Mouse (Mus musculus) liver, embryonic 13.5 days (tissue): Measurements from ENCODE around the gene Tbx2. TPM values are rescaled to one million over a fixed set of nuclear protein-coding genes. Genes with fewer than 3 reads are reported as not detected.

Source experiments
- ATAC-seq: fragments of 200-750 bp; cut with Nextera tagmentation; 2 replicates; pipeline ENCODE4 v1.8.0; 2017; ENCODE audit warnings: low read depth, mild to moderate bottlenecking, moderate number of reproducible peaks, moderate library complexity
- DNase-seq: peaks from one replicate; pipeline ENCODE4 v3.0.0; 2022
- H3K27ac ChIP-seq: fragments of 300-500 bp; sonication (generic); 2 replicates; pipeline ENCODE4 v1.5.1; 2015; ENCODE audit warnings: moderate library complexity, mild to moderate bottlenecking, inconsistent platforms
- H3K27me3 ChIP-seq: fragments of 300-500 bp; sonication (generic); 2 replicates; pipeline ENCODE4 v1.6.1; 2015; ENCODE audit warnings: mild to moderate bottlenecking, inconsistent platforms
- H3K36me3 ChIP-seq: fragments of 300-500 bp; sonication (generic); 2 replicates; pipeline ENCODE4 v1.6.1; 2015; ENCODE audit warnings: mild to moderate bottlenecking, inconsistent platforms
- H3K4me1 ChIP-seq: fragments of 300-500 bp; sonication (generic); replicated peaks from 2 replicates; pipeline ENCODE4 v1.6.1; 2015; ENCODE audit warnings: inconsistent platforms
- H3K4me2 ChIP-seq: fragments of 300-500 bp; sonication (generic); 2 replicates; pipeline ENCODE4 v1.6.1; 2015; ENCODE audit warnings: inconsistent platforms, mild to moderate bottlenecking, moderate library complexity
- H3K4me3 ChIP-seq: fragments of 300-500 bp; sonication (generic); replicated peaks from 2 replicates; pipeline ENCODE4 v1.5.1; 2015; ENCODE audit warnings: mild to moderate bottlenecking, inconsistent platforms
- H3K9ac ChIP-seq: fragments of 300-500 bp; sonication (generic); 2 replicates; pipeline ENCODE4 v1.6.1; 2015; ENCODE audit warnings: mild to moderate bottlenecking, inconsistent platforms
- H3K9me3 ChIP-seq: fragments of 300-500 bp; sonication (generic); replicated peaks from 2 replicates; pipeline ENCODE4 v1.6.1; 2016; ENCODE audit warnings: inconsistent platforms
- WGBS: fragments of 180-500 bp; shearing (Covaris S2); methylation state at CpG from one replicate; pipeline ENCODE4 v1.1.7; 2015; ENCODE audit not compliant: insufficient replicate concordance; 5-methylcytosine and 5-hydroxymethylcytosine counted together
- polyA plus RNA-seq: library from polyadenylated mRNA; unstranded; fragments of >200 nt; fragmentation: Nextera tagmentation; extraction: Ambion mirVana; gene quantifications from 2 replicates; pipeline ENCODE4 v1.2.1, GENCODE M21; 2015

Gene Tbx2
- polyA plus RNA-seq, 1 experiment from 2014 or later, result 0.25 TPM

GRCm38 (mm10) chr11:85807353-85807752 lies 25.0 kb upstream of the Tbx2 start:
- 78% methylated on average over 11 of the region's 11 CpGs for WGBS
- no peak overlapping the region for H3K27ac ChIP-seq
- H3K4me1 ChIP-seq, result peaks cover 50% of the 10 kb centered on the region
- DNase-seq, result no peak
- H3K9me3 ChIP-seq, result no peaks in the 10 kb centered on the region
- no peaks in the 10 kb centered on the region; the same call in 1 of the 2 replicates for H3K27me3 ChIP-seq
- H3K4me3 ChIP-seq, result no peak overlapping the region
- H3K36me3 ChIP-seq, result no peaks in the 10 kb centered on the region
- no peak overlapping the region for H3K9ac ChIP-seq
- H3K4me2 ChIP-seq, result no peak overlapping the region
- ATAC-seq, result no peak

GRCm38 (mm10) chr11:85811229-85811628 lies 21.1 kb upstream of the Tbx2 start:
- Histone ChIP-seq H3K36me3 (no peaks in the 10 kb centered on the region), H3K9me3 (no peaks in the 10 kb centered on the region), H3K9ac (no peak overlapping the region), H3K4me1 (peaks cover 25% of the 10 kb centered on the region), H3K4me2 (no peak overlapping the region), H3K4me3 (no peak overlapping the region), H3K27ac (no peak overlapping the region), H3K27me3 (peaks cover 9% of the 10 kb centered on the region)
- DNase-seq, result no peak
- 28% methylated on average over 4 of the region's 4 CpGs for WGBS
- no peak for ATAC-seq

- no peak overlapping the region for H3K4me2 ChIP-seq
- 77% methylated on average over 5 of the region's 5 CpGs for WGBS
- ATAC-seq (no peak), DNase-seq (no peak)
- H3K9ac ChIP-seq, result no peak overlapping the region
- H3K9me3 ChIP-seq, result no peaks in the 10 kb centered on the region
- peaks cover 9% of the 10 kb centered on the region for H3K27me3 ChIP-seq
- peaks cover 24% of the 10 kb centered on the region for H3K4me1 ChIP-seq
- no peak overlapping the region for H3K27ac ChIP-seq
- H3K36me3 ChIP-seq, result no peaks in the 10 kb centered on the region
- H3K4me3 ChIP-seq, result no peak overlapping the region
Observed at GRCm38 (mm10) chr11:85811676-85812075, 20.7 kb upstream of the Tbx2 start.

- no peaks in the 10 kb centered on the region for H3K36me3 ChIP-seq
Observed at GRCm38 (mm10) chr11:85812201-85812966, 20.0 kb upstream of the Tbx2 start.

GRCm38 (mm10) chr11:85814678-85815077 lies 17.7 kb upstream of the Tbx2 start:
- peaks cover 25% of the 10 kb centered on the region for H3K27me3 ChIP-seq
- 58% methylated on average over 4 of the region's 4 CpGs for WGBS
- ATAC-seq, result no peak

More at GRCm38 (mm10) chr11:85812201-85812966, 20.0 kb upstream of the Tbx2 start:
- DNase-seq, result no peak
- no peak overlapping the region for H3K27ac ChIP-seq
- H3K9ac ChIP-seq, result no peak overlapping the region
- H3K4me2 ChIP-seq, result no peak overlapping the region
- peaks cover 24% of the 10 kb centered on the region for H3K4me1 ChIP-seq
- peaks cover 10% of the 10 kb centered on the region for H3K27me3 ChIP-seq
- WGBS, result 71% methylated on average over 12 of the region's 12 CpGs
- no peaks in the 10 kb centered on the region for H3K9me3 ChIP-seq
- H3K4me3 ChIP-seq, result no peak overlapping the region
- no peak for ATAC-seq

GRCm38 (mm10) chr11:85816471-85816870 lies 15.9 kb upstream of the Tbx2 start:
- H3K36me3 ChIP-seq, result no peaks in the 10 kb centered on the region
- no peak overlapping the region for H3K9ac ChIP-seq
- no peak overlapping the region for H3K4me2 ChIP-seq
- peaks cover 27% of the 10 kb centered on the region for H3K4me1 ChIP-seq
- peaks cover 39% of the 10 kb centered on the region for H3K27me3 ChIP-seq
- 84% methylated on average over 5 of the region's 5 CpGs for WGBS
- H3K9me3 ChIP-seq, result no peaks in the 10 kb centered on the region
- H3K27ac ChIP-seq, result no peak overlapping the region
- no peak overlapping the region for H3K4me3 ChIP-seq
- DNase-seq (no peak), ATAC-seq (no peak)

More at GRCm38 (mm10) chr11:85814678-85815077, 17.7 kb upstream of the Tbx2 start:
- DNase-seq, result no peak
- no peaks in the 10 kb centered on the region for H3K9me3 ChIP-seq
- H3K4me1 ChIP-seq, result peaks cover 33% of the 10 kb centered on the region
- H3K4me2 ChIP-seq, result no peak overlapping the region
- no peak overlapping the region for H3K27ac ChIP-seq
- no peaks in the 10 kb centered on the region for H3K36me3 ChIP-seq
- H3K9ac ChIP-seq, result no peak overlapping the region
- H3K4me3 ChIP-seq, result no peak overlapping the region

GRCm38 (mm10) chr11:85818401-85818800 lies 13.9 kb upstream of the Tbx2 start:
- Histone ChIP-seq H3K4me2 (no peak overlapping the region), H3K36me3 (no peaks in the 10 kb centered on the region), H3K9me3 (no peaks in the 10 kb centered on the region), H3K4me1 (peaks cover 26% of the 10 kb centered on the region), H3K27ac (no peak overlapping the region), H3K4me3 (no peak overlapping the region), H3K27me3 (peaks cover 39% of the 10 kb centered on the region), H3K9ac (no peak overlapping the region)
- ATAC-seq (peak; percentile 32; the same call in 1 of the 2 replicates), DNase-seq (no peak)
- 56% methylated on average over 3 of the region's 3 CpGs for WGBS

GRCm38 (mm10) chr11:85820959-85821358 lies 11.4 kb upstream of the Tbx2 start:
- Histone ChIP-seq H3K36me3 (no peaks in the 10 kb centered on the region), H3K4me3 (no peak overlapping the region), H3K27ac (no peak overlapping the region), H3K4me2 (no peak overlapping the region), H3K9ac (no peak overlapping the region), H3K9me3 (no peaks in the 10 kb centered on the region), H3K4me1 (peaks cover 30% of the 10 kb centered on the region), H3K27me3 (peaks cover 56% of the 10 kb centered on the region)
- 67% methylated on average over 3 of the region's 3 CpGs for WGBS
- no peak for DNase-seq
- no peak for ATAC-seq

GRCm38 (mm10) chr11:85821659-85822058 lies 10.7 kb upstream of the Tbx2 start:
- no peak for DNase-seq
- H3K9ac ChIP-seq, result no peak overlapping the region
- no peak overlapping the region for H3K4me3 ChIP-seq
- no peak for ATAC-seq
- no peak overlapping the region for H3K4me2 ChIP-seq
- peaks cover 62% of the 10 kb centered on the region for H3K27me3 ChIP-seq
- H3K9me3 ChIP-seq, result no peaks in the 10 kb centered on the region
- peaks cover 37% of the 10 kb centered on the region for H3K4me1 ChIP-seq
- H3K36me3 ChIP-seq, result no peaks in the 10 kb centered on the region
- WGBS, result 80% methylated on average over 9 of the region's 9 CpGs
- no peak overlapping the region; the same call in 1 of the 2 replicates for H3K27ac ChIP-seq

GRCm38 (mm10) chr11:85823181-85823580 lies 9.2 kb upstream of the Tbx2 start:
- Histone ChIP-seq H3K27me3 (peaks cover 69% of the 10 kb centered on the region), H3K4me2 (no peak overlapping the region), H3K9me3 (no peaks in the 10 kb centered on the region), H3K36me3 (no peaks in the 10 kb centered on the region), H3K4me1 (peaks cover 47% of the 10 kb centered on the region), H3K9ac (peak overlapping the region; percentile 22; the same call in 1 of the 2 replicates), H3K27ac (no peak overlapping the region), H3K4me3 (no peak overlapping the region)
- ATAC-seq, result peak; percentile 76
- DNase-seq, result peak; percentile 75
- WGBS, result 8% methylated on average over 6 of the region's 6 CpGs

GRCm38 (mm10) chr11:85823794-85824193 lies 8.6 kb upstream of the Tbx2 start:
- Histone ChIP-seq H3K4me1 (peaks cover 46% of the 10 kb centered on the region), H3K27me3 (peaks cover 71% of the 10 kb centered on the region)
- ATAC-seq, result no peak

GRCm38 (mm10) chr11:85825031-85825430 lies 7.3 kb upstream of the Tbx2 start:
- DNase-seq, result no peak
- ATAC-seq, result no peak
- H3K4me3 ChIP-seq, result no peak overlapping the region
- no peak overlapping the region for H3K27ac ChIP-seq
- H3K9ac ChIP-seq, result no peak overlapping the region
- 77% methylated on average over 10 of the region's 10 CpGs for WGBS
- H3K4me2 ChIP-seq, result no peak overlapping the region
- H3K9me3 ChIP-seq, result no peaks in the 10 kb centered on the region
- H3K36me3 ChIP-seq, result no peaks in the 10 kb centered on the region
- peaks cover 76% of the 10 kb centered on the region for H3K27me3 ChIP-seq
- H3K4me1 ChIP-seq, result peaks cover 56% of the 10 kb centered on the region

More at GRCm38 (mm10) chr11:85823794-85824193, 8.6 kb upstream of the Tbx2 start:
- no peak for DNase-seq
- Histone ChIP-seq H3K9me3 (no peaks in the 10 kb centered on the region), H3K9ac (no peak overlapping the region), H3K4me3 (no peak overlapping the region), H3K4me2 (no peak overlapping the region), H3K27ac (no peak overlapping the region), H3K36me3 (no peaks in the 10 kb centered on the region)
- WGBS, result 77% methylated on average over 4 of the region's 4 CpGs
